Mouse (Mus musculus) midbrain, embryonic 10.5 days (tissue): ENCODE results near the gene Fcgr2b. TPM values are rescaled to one million over a fixed set of nuclear protein-coding genes. Genes with fewer than 3 reads are reported as not detected.
"Not testable (repeated sequence)": the region's sequence is repeated elsewhere in the genome, so short reads cannot be mapped to it uniquely, and the experiment has no call there.

Source experiments
- DNase-seq: peaks from one replicate; pipeline ENCODE4 v3.0.0-alpha.2; 2017; ENCODE audit warnings: low spot score
- H3K27ac ChIP-seq: fragments of 300-500 bp; sonication (generic); replicated peaks from 2 replicates; pipeline ENCODE4 v1.5.1; 2016; ENCODE audit warnings: mild to moderate bottlenecking
- H3K27me3 ChIP-seq: fragments of 300-500 bp; sonication (generic); 2 replicates; pipeline ENCODE4 v1.6.1; 2016; ENCODE audit warnings: low read depth, mild to moderate bottlenecking; ENCODE audit not compliant: poor library complexity, severe bottlenecking
- H3K36me3 ChIP-seq: fragments of 300-500 bp; sonication (generic); 2 replicates; pipeline ENCODE4 v1.6.1; 2016; ENCODE audit warnings: mild to moderate bottlenecking, moderate library complexity
- H3K4me1 ChIP-seq: fragments of 300-500 bp; sonication (generic); 2 replicates; pipeline ENCODE4 v1.6.1; 2016
- H3K4me3 ChIP-seq: fragments of 300-500 bp; sonication (generic); 2 replicates; pipeline ENCODE4 v1.5.1; 2016; ENCODE audit warnings: mild to moderate bottlenecking, moderate library complexity
- H3K9me3 ChIP-seq: fragments of 300-500 bp; sonication (generic); replicated peaks from 2 replicates; pipeline ENCODE4 v1.6.1; 2016; ENCODE audit warnings: mild to moderate bottlenecking
- WGBS: fragments of 180-500 bp; shearing (Covaris S2); methylation state at CpG from one replicate; pipeline ENCODE4 v1.1.7; 2016; 5-methylcytosine and 5-hydroxymethylcytosine counted together
- polyA plus RNA-seq: library from polyadenylated mRNA; unstranded; fragments of >200 nt; fragmentation: Nextera tagmentation; extraction: Ambion mirVana; gene quantifications from 2 replicates; pipeline ENCODE4 v1.2.1, GENCODE M21; 2016

Gene Fcgr2b
- polyA plus RNA-seq, 1 experiment from 2014 or later, result not detected

DNA sequence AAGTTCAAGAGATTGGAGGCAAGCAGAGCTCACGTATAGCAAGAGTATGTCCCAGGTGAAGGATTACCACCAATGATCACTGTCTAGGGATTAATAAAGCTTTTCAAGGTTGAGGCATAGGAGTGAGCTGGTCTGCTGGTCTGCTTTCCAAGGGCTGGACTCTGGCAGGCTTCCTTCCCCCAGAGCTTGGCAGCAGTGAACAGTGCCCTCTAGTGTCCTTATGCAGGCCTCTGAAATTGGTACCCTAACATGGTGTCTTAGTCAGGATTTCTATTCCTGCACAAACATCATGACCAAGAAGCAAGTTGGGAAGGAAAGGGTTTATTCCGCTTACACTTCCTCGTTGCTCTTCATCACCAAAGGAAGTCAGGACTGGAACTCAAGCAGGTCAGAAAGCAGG lies 20.4 kb upstream of the Fcgr2b start:
- Histone ChIP-seq H3K27me3 (0 out of 2 replicates have a peak, but pooled peaks cover 5% of the 10 kb centered on the region), H3K27ac (no peak overlapping the region), H3K4me3 (no peak overlapping the region), H3K36me3 (no peaks in the 10 kb centered on the region), H3K4me1 (no peaks in the 10 kb centered on the region), H3K9me3 (no peaks in the 10 kb centered on the region)
- peak; percentile 55 for DNase-seq
- WGBS, result 52% methylated on average over 3 of the region's 3 CpGs

GRCm38 (mm10) chr1:170996034-170996433 lies 19.7 kb upstream of the Fcgr2b start:
- Histone ChIP-seq H3K4me1 (no peaks in the 10 kb centered on the region), H3K36me3 (no peaks in the 10 kb centered on the region), H3K4me3 (no peak overlapping the region), H3K27ac (no peak overlapping the region), H3K27me3 (0 out of 2 replicates have a peak, but pooled peaks cover 5% of the 10 kb centered on the region), H3K9me3 (no peaks in the 10 kb centered on the region)
- DNase-seq, result no peak
- 79% methylated on average over 3 of the region's 3 CpGs for WGBS

- H3K27me3 ChIP-seq, result 0 out of 2 replicates have a peak, but pooled peaks cover 10% of the 10 kb centered on the region
- no peaks in the 10 kb centered on the region for H3K36me3 ChIP-seq
- H3K9me3 ChIP-seq, result no peaks in the 10 kb centered on the region
- 74% methylated on average over 5 of the region's 5 CpGs for WGBS
- H3K27ac ChIP-seq, result no peak overlapping the region
- H3K4me1 ChIP-seq, result no peaks in the 10 kb centered on the region
- DNase-seq, result no peak
- H3K4me3 ChIP-seq, result no peak overlapping the region
Measured at GRCm38 (mm10) chr1:170992550-170992949, 16.2 kb upstream of the Fcgr2b start.

- no peak for DNase-seq
- WGBS, result 76% methylated on average over 9 of the region's 9 CpGs
- no peak overlapping the region for H3K27ac ChIP-seq
- H3K4me1 ChIP-seq, result no peaks in the 10 kb centered on the region
- H3K4me3 ChIP-seq, result no peak overlapping the region
- H3K27me3 ChIP-seq, result 0 out of 2 replicates have a peak, but pooled peaks cover 10% of the 10 kb centered on the region
- H3K36me3 ChIP-seq, result no peaks in the 10 kb centered on the region
- no peaks in the 10 kb centered on the region for H3K9me3 ChIP-seq
Measured at GRCm38 (mm10) chr1:170989656-170990055, 13.3 kb upstream of the Fcgr2b start.

- no peaks in the 10 kb centered on the region for H3K9me3 ChIP-seq
- DNase-seq, result no peak
- WGBS, result 85% methylated on average over 5 of the region's 5 CpGs
Measured at GRCm38 (mm10) chr1:170985861-170986260, 9.5 kb upstream of the Fcgr2b start.

GRCm38 (mm10) chr1:170985092-170985491 lies 8.7 kb upstream of the Fcgr2b start:
- 0 out of 2 replicates have a peak, but pooled peaks cover 10% of the 10 kb centered on the region for H3K27me3 ChIP-seq
- H3K4me3 ChIP-seq, result no peak overlapping the region
- no peak overlapping the region for H3K27ac ChIP-seq
- H3K4me1 ChIP-seq, result no peaks in the 10 kb centered on the region
- WGBS, result 88% methylated on average over 3 of the region's 3 CpGs
- H3K9me3 ChIP-seq, result no peaks in the 10 kb centered on the region
- H3K36me3 ChIP-seq, result no peaks in the 10 kb centered on the region
- no peak for DNase-seq

More at GRCm38 (mm10) chr1:170985861-170986260, 9.5 kb upstream of the Fcgr2b start:
- Histone ChIP-seq H3K4me1 (no peaks in the 10 kb centered on the region), H3K4me3 (no peak overlapping the region), H3K27ac (no peak overlapping the region), H3K27me3 (0 out of 2 replicates have a peak, but pooled peaks cover 10% of the 10 kb centered on the region), H3K36me3 (no peaks in the 10 kb centered on the region)

DNA sequence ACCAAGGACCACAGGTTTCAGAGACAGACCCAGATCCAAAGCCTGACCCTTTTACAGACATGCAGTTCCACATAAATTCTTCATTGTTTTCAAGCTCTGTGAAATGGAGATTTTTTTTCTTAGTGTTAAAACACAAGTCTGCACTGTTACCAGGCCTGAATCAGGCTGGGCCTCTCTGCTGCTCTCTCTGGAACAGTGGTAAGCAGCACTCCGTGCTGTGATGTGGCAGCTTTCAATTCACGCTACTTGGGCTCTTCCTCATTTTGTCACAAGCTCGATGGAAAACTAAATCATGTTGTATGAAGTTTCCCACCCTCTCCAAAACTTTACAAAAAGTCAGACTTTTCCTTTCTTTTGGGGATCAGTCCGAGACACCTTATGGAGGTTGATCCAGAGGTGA lies 6.7 kb upstream of the Fcgr2b start:
- H3K9me3 ChIP-seq, result no peaks in the 10 kb centered on the region
- WGBS, result 84% methylated on average over 4 of the region's 4 CpGs
- H3K4me3 ChIP-seq, result no peak overlapping the region
- H3K36me3 ChIP-seq, result no peaks in the 10 kb centered on the region
- no peaks in the 10 kb centered on the region for H3K27me3 ChIP-seq
- H3K27ac ChIP-seq, result no peak overlapping the region
- no peaks in the 10 kb centered on the region for H3K4me1 ChIP-seq
- DNase-seq, result no peak

GRCm38 (mm10) chr1:170982301-170982700 lies 6.0 kb upstream of the Fcgr2b start:
- 83% methylated on average over 2 of the region's 2 CpGs for WGBS
- no peak overlapping the region for H3K27ac ChIP-seq
- no peaks in the 10 kb centered on the region for H3K27me3 ChIP-seq
- no peaks in the 10 kb centered on the region for H3K36me3 ChIP-seq
- no peak for DNase-seq
- no peaks in the 10 kb centered on the region for H3K9me3 ChIP-seq
- no peaks in the 10 kb centered on the region for H3K4me1 ChIP-seq
- H3K4me3 ChIP-seq, result no peak overlapping the region

DNA sequence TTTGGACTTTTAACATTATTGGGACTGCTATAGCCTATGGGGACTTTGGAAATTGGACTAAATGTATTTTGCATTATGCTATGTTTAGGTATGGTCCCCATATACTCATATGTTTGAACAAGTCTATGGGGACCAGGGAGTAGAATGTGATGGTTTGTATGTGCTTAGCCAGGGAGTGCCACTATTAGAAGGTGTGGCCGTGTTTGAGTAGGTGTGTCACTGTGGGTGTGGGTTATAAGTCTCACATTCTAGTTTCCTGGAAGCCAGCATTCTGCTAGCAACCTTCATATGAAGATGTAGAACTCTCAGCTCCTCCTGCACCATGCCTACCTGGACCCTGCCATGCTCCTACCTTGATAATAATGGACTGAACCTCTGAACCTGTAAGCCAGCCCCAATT lies 5.3 kb upstream of the Fcgr2b start:
- not testable (repeated sequence) for H3K4me1 ChIP-seq, H3K27me3 ChIP-seq, H3K36me3 ChIP-seq, H3K9me3 ChIP-seq, H3K4me3 ChIP-seq, H3K27ac ChIP-seq, DNase-seq
- WGBS, result 85% methylated on average over 1 of the region's 1 CpGs

DNA sequence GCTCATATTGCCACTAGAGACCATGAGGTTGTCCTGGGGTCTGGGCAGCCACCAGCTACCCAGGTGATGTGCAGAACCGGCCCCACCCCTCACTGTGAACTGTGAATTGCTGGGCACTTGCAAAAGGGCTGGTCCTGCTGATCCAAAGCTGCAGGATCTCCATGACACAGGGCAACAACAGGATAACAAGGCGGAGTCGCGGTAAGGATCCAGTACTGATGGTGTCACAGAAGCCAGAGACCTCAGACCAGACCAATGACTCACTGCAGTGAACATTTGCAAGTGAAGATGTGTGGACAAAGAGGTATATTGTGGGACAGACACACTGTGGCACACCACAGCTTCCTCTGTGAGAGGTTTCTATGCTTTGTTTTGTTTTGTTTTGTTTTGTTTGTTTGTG lies 2.3 kb upstream of the Fcgr2b start:
- Histone ChIP-seq H3K36me3 (no peaks in the 10 kb centered on the region), H3K27me3 (no peaks in the 10 kb centered on the region), H3K9me3 (no peaks in the 10 kb centered on the region), H3K4me1 (no peaks in the 10 kb centered on the region), H3K4me3 (no peak overlapping the region), H3K27ac (no peak overlapping the region)
- WGBS, result 73% methylated on average over 4 of the region's 4 CpGs
- no peak for DNase-seq

DNA sequence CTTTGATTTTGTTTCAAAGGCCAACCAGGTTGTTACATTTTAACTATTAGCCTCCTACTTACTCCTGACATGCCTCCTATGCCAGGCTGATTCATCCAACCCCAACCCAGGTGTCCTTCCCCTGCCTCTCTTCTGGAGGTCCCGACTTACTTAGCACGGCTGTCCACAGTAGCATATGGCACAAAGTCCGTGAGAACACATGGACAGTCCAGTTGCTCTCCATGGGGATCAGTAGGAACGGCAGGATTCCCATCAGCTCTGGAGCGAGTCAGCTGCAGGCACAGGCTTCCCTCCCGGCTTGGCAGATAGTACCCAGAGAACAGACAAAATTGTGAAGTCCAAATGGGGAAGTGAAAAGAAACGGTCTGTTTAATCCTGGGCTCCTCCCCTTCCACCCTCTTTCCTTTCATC lies 591 bp downstream of the Fcgr2b start:
- Histone ChIP-seq H3K9me3 (no peaks in the 10 kb centered on the region), H3K4me3 (no peak overlapping the region), H3K36me3 (no peaks in the 10 kb centered on the region), H3K27me3 (no peaks in the 10 kb centered on the region), H3K27ac (no peak overlapping the region), H3K4me1 (no peaks in the 10 kb centered on the region)
- no peak for DNase-seq
- WGBS, result 78% methylated on average over 7 of the region's 7 CpGs

DNA sequence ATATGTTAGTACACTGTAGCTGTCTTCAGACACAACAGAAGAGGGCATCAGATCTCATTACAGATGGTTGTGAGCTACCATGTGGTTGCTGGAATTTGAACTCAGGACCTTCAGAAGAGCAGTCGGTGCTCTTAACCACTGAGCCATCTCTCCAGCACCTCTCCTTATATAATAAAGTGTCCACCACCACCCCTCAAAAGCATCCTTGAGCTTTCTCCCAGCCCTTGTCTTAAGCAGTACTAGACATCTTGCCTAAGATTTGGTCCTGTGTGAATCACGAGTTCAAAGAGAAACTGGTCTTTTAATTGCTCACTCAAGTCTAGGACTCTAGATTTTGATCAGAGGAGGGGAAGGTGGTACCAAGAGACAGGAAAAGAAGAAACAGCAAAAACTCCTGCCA lies 997 bp downstream of the Fcgr2b start:
- H3K27me3 ChIP-seq, H3K4me1 ChIP-seq, H3K36me3 ChIP-seq, H3K4me3 ChIP-seq, DNase-seq, H3K9me3 ChIP-seq, H3K27ac ChIP-seq: not testable (repeated sequence)
- WGBS, result 80% methylated on average over 2 of the region's 2 CpGs

DNA sequence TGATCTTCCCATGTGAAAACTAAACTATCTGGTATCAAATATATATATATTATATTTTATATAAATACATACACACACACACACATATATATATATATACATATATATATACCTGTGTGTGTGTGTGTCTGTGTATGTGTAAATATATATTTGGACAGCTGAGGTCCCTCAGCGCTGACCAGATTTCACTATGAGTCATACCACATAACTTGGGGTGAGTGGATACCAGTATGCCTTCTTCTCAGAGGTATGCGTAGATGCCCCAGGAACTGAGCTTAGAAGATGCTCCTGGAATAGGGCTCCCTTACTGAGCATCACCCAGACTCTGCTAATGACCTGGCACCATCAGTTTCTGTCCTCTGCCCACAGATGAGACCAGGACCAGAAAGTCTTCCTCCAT lies 1.6 kb downstream of the Fcgr2b start:
- Histone ChIP-seq H3K4me3 (no peak overlapping the region), H3K27me3 (no peaks in the 10 kb centered on the region), H3K27ac (no peak overlapping the region), H3K9me3 (no peaks in the 10 kb centered on the region), H3K4me1 (no peaks in the 10 kb centered on the region), H3K36me3 (no peaks in the 10 kb centered on the region)
- DNase-seq, result no peak
- WGBS, result 96% methylated on average over 2 of the region's 2 CpGs

- H3K27me3 ChIP-seq, result no peaks in the 10 kb centered on the region
- no peak overlapping the region for H3K4me3 ChIP-seq
- no peaks in the 10 kb centered on the region for H3K36me3 ChIP-seq
- H3K9me3 ChIP-seq, result no peaks in the 10 kb centered on the region
- H3K27ac ChIP-seq, result no peak overlapping the region
- DNase-seq, result no peak
- 89% methylated on average over 8 of the region's 8 CpGs for WGBS
- H3K4me1 ChIP-seq, result no peaks in the 10 kb centered on the region
Measured at GRCm38 (mm10) chr1:170974171-170974570, 2.2 kb downstream of the Fcgr2b start.
